Mouse (Mus musculus) CH12.LX (cell line): ENCODE results near the gene Stard5. TPM values are rescaled to one million over a fixed set of nuclear protein-coding genes. Genes with fewer than 3 reads are reported as not detected.

Experiments used
- DNase-seq: peaks from one replicate; pipeline ENCODE4 v3.0.0-alpha.2; 2013; ENCODE audit errors: extremely low read depth
- H3K27ac ChIP-seq: 2 replicates; pipeline ENCODE4 v1.5.1; 2012; ENCODE audit warnings: low read depth, mild to moderate bottlenecking, control low read depth, moderate library complexity; ENCODE audit not compliant: insufficient read depth
- H3K27me3 ChIP-seq: replicated peaks from 2 replicates; pipeline ENCODE3; 2012; ENCODE audit warnings: inconsistent platforms
- H3K36me3 ChIP-seq, 2 experiments: replicated peaks in 1 of 2; 2 replicates each; pipeline versions ENCODE3 to v1.6.1; 2012; ENCODE audit warnings: inconsistent platforms in 1 of 2, low read length in 1 of 2, mild to moderate bottlenecking in 1 of 2, mixed read lengths in 1 of 2, moderate library complexity in 1 of 2; ENCODE audit not compliant: control insufficient read depth in 1 of 2, insufficient read depth in 1 of 2
- H3K4me1 ChIP-seq, 2 experiments: 2 replicates each; pipeline ENCODE4 v1.6.1; 2012; ENCODE audit warnings: inconsistent platforms in 1 of 2, moderate library complexity in 1 of 2; ENCODE audit not compliant: insufficient read depth in 2 of 2, control insufficient read depth in 1 of 2
- H3K4me2 ChIP-seq: 2 replicates; pipeline ENCODE4 v1.6.1; 2012; ENCODE audit warnings: low read depth, mild to moderate bottlenecking, control low read depth; ENCODE audit not compliant: poor library complexity, insufficient read depth, severe bottlenecking
- H3K4me3 ChIP-seq, 3 experiments: fragments of 150-350 bp in 1 of 3; sonication (generic) in 1 of 3; replicated peaks in 1 of 3; 2 replicates each; pipeline versions ENCODE3 to v1.5.1; 2011 to 2012; ENCODE audit warnings: low read depth in 2 of 3, low read length in 2 of 3, mild to moderate bottlenecking in 2 of 3, moderate library complexity in 2 of 3, control low read depth in 1 of 3, improper control_type of control experiment in 1 of 3, inconsistent platforms in 1 of 3, mixed read lengths in 1 of 3; ENCODE audit not compliant: poor library complexity in 1 of 3
- H3K79me2 ChIP-seq: replicated peaks from 2 replicates; pipeline ENCODE4 v1.6.1; 2012; ENCODE audit warnings: mild to moderate bottlenecking, moderate library complexity; ENCODE audit not compliant: control insufficient read depth, poor library complexity, insufficient read depth, severe bottlenecking; ENCODE audit errors: extremely low read depth
- H3K9ac ChIP-seq: 2 replicates; pipeline ENCODE4 v1.6.1; 2012; ENCODE audit warnings: low read depth, mild to moderate bottlenecking, control low read depth, moderate library complexity; ENCODE audit not compliant: insufficient read depth
- H3K9me3 ChIP-seq: replicated peaks from 2 replicates; pipeline ENCODE3; 2012; ENCODE audit warnings: low read length, inconsistent platforms, mixed read lengths
- CHD1 ChIP-seq: IDR thresholded peaks from 2 replicates; pipeline ENCODE4 v1.6.1; 2012; ENCODE audit warnings: low read depth, low read length, improper control_type of control experiment, inconsistent platforms
- CHD2 ChIP-seq: IDR thresholded peaks from 2 replicates; pipeline ENCODE4 v1.6.1; 2011; ENCODE audit warnings: low read length, improper control_type of control experiment
- EP300 ChIP-seq: IDR thresholded peaks from 2 replicates; pipeline ENCODE4 v1.6.1; 2011; ENCODE audit warnings: low read length, improper control_type of control experiment
- HCFC1 ChIP-seq: IDR thresholded peaks from 2 replicates; pipeline ENCODE4 v1.6.1; 2012; ENCODE audit warnings: low read depth, mild to moderate bottlenecking, inconsistent platforms, low read length, improper control_type of control experiment
- IRF4 ChIP-seq: IDR thresholded peaks from 2 replicates; pipeline ENCODE4 v1.6.1; 2014; ENCODE audit warnings: low read depth, mild to moderate bottlenecking, inconsistent platforms, low read length, improper control_type of control experiment
- JUN ChIP-seq: IDR thresholded peaks from 2 replicates; pipeline ENCODE4 v1.6.1; 2011; ENCODE audit warnings: low read depth, mild to moderate bottlenecking, low read length, improper control_type of control experiment, moderate library complexity; ENCODE audit not compliant: insufficient read depth
- JUND ChIP-seq: conservative IDR thresholded peaks from 2 replicates; pipeline ENCODE4 v1.6.1; 2011; ENCODE audit warnings: low read depth, low read length, improper control_type of control experiment
- KAT2A ChIP-seq: IDR thresholded peaks from 2 replicates; pipeline ENCODE4 v1.6.1; 2012; ENCODE audit warnings: low read length, improper control_type of control experiment, inconsistent platforms; ENCODE audit not compliant: insufficient replicate concordance
- MAX ChIP-seq: IDR thresholded peaks from 2 replicates; pipeline ENCODE4 v1.6.1; 2011; ENCODE audit warnings: low read length, improper control_type of control experiment
- MAZ ChIP-seq: IDR thresholded peaks from 2 replicates; pipeline ENCODE4 v1.6.1; 2012; ENCODE audit warnings: low read depth, mild to moderate bottlenecking, inconsistent platforms, low read length, improper control_type of control experiment, moderate library complexity
- MEF2A ChIP-seq: IDR thresholded peaks from 2 replicates; pipeline ENCODE4 v1.6.1; 2014; ENCODE audit warnings: low read depth, mild to moderate bottlenecking, inconsistent platforms, low read length, improper control_type of control experiment, borderline replicate concordance
- MXI1 ChIP-seq: IDR thresholded peaks from 2 replicates; pipeline ENCODE4 v1.6.1; 2011; ENCODE audit warnings: mild to moderate bottlenecking, low read depth, low read length, improper control_type of control experiment
- POLR2AphosphoS2 ChIP-seq: IDR thresholded peaks from 2 replicates; pipeline ENCODE4 v1.6.1; 2011; ENCODE audit warnings: low read depth, low read length, improper control_type of control experiment
- RAD21 ChIP-seq: IDR thresholded peaks from 2 replicates; pipeline ENCODE4 v1.6.1; 2011; ENCODE audit warnings: low read depth, mild to moderate bottlenecking, low read length, improper control_type of control experiment, moderate library complexity
- RCOR1 ChIP-seq: conservative IDR thresholded peaks from 2 replicates; pipeline ENCODE4 v1.6.1; 2012; ENCODE audit warnings: low read depth, mild to moderate bottlenecking, inconsistent platforms, low read length, improper control_type of control experiment
- SIN3A ChIP-seq: IDR thresholded peaks from 2 replicates; pipeline ENCODE4 v1.6.1; 2012; ENCODE audit warnings: low read length, improper control_type of control experiment, inconsistent platforms
- TCF12 ChIP-seq: IDR thresholded peaks from 2 replicates; pipeline ENCODE4 v1.6.1; 2014; ENCODE audit warnings: low read depth, mild to moderate bottlenecking, inconsistent platforms, low read length, improper control_type of control experiment
- USF1 ChIP-seq: IDR thresholded peaks from 2 replicates; pipeline ENCODE4 v1.6.1; 2014; ENCODE audit warnings: low read depth, mild to moderate bottlenecking, inconsistent platforms, low read length, improper control_type of control experiment
- ZC3H11A ChIP-seq: IDR thresholded peaks from 2 replicates; pipeline ENCODE4 v1.6.1; 2012; ENCODE audit warnings: low read depth, mild to moderate bottlenecking, inconsistent platforms, low read length, improper control_type of control experiment
- ZKSCAN1 ChIP-seq: IDR thresholded peaks from 2 replicates; pipeline ENCODE4 v1.6.1; 2012; ENCODE audit warnings: low read depth, inconsistent platforms, low read length, improper control_type of control experiment, borderline replicate concordance
- ZNF384 ChIP-seq: IDR thresholded peaks from 2 replicates; pipeline ENCODE4 v1.6.1; 2012; ENCODE audit warnings: low read depth, low read length, improper control_type of control experiment, inconsistent platforms
- dilution Hi-C: fragments of 300-500 bp; cut with MboI; formaldehyde crosslinking; loops from 2 replicates; pipeline ENCODE4 v1.14.3; 2020; ENCODE audit warnings: low sequenced_read_pairs; ENCODE audit not compliant: extremely low pct_unique_long_range_greater_than_20kb, extremely low pct_ligation_motif_present
- in situ Hi-C: fragments of 300-500 bp; cut with MboI; formaldehyde crosslinking; loops from 3 replicates; pipeline ENCODE4 v1.14.3; 2019; ENCODE audit warnings: low sequenced_read_pairs, low pct_ligation_motif_present, low pct_unique_long_range_greater_than_20kb, mixed read lengths
- polyA plus RNA-seq: library from polyadenylated mRNA; unstranded; fragments of >175 nt; gene quantifications from 2 replicates; pipeline ENCODE4 v1.2.1, GENCODE M21; 2012; ENCODE audit warnings: low read depth; ENCODE audit not compliant: insufficient read length
- total RNA-seq, 2 experiments: library from RNA; depleted of rRNA; stranded (reverse); fragments of 300-350 nt in 1 of 2; fragments of >200 nt in 1 of 2; gene quantifications; 2 replicates each; pipeline ENCODE4 v1.2.3; 2012 to 2014

The Stard5 gene
- total and polyA plus RNA-seq, 3 experiments, result 31.7 to 44.9 (median 33.1) TPM

GRCm38 (mm10) chr7:83632682-83633120, 942 bp downstream of the Stard5 start:
- TF ChIP-seq ZNF384 (no peak), MAZ (0 out of 2 replicates have a peak, but pooled peaks have one; percentile 30)
- Histone ChIP-seq H3K9me3 (no peaks in the 10 kb centered on the region), H3K4me1 (peaks cover 11 to 69% of the 10 kb centered on the region in 2 experiments), H3K9ac (peak overlapping the region; percentile 77), H3K36me3 (peaks cover 30 to 44% of the 10 kb centered on the region in 2 experiments), H3K27me3 (no peaks in the 10 kb centered on the region), H3K4me2 (peak overlapping the region; percentile 96), H3K79me2 (peaks cover 30% of the 10 kb centered on the region), H3K4me3 (peak overlapping the region; percentile 82 to 94 (median 85)), H3K27ac (peak overlapping the region; percentile 78)
- DNase-seq, result no peak
- in situ Hi-C loops, result no loop called here
- dilution Hi-C loops, result no loop called here

DNA sequence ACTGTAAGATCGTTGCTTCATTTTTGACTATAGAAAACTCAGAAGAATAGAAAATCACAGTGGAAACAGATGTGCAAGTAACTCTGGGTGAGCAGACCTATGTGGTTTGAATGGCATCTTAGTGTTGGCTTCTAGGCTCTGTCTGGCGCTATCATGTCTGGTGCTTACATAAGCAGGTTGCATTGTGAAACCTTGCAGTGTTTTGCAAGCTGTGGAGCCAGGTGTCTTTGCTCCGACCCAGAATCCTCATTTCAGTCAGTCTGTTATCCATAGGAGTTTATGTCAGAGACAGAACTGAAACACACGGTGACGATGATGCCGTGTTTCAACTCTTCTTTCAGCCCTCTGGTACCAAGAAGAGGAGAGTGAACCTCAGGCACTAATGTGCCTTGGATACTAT, 2.1 kb downstream of the Stard5 start:
- in situ Hi-C loops, result no loop called here
- peak; percentile 78 for TF ChIP-seq SIN3A
- TF ChIP-seq ZKSCAN1, result no peak
- TF ChIP-seq MAX, result 0 out of 2 replicates have a peak, but pooled peaks have one; percentile 34
- TF ChIP-seq MXI1, result peak; percentile 53; the same call in 1 of the 2 replicates
- no peak for TF ChIP-seq MAZ
- TF ChIP-seq MEF2A, result no peak; the same call in 1 of the 2 replicates
- no peak for TF ChIP-seq ZC3H11A
- no peak for TF ChIP-seq KAT2A
- no peak for TF ChIP-seq CHD1
- peak; percentile 58; the same call in 1 of the 2 replicates for TF ChIP-seq POLR2AphosphoS2
- peak; percentile 59; the same call in 1 of the 2 replicates for TF ChIP-seq IRF4
- TF ChIP-seq JUN, result peak; percentile 37; the same call in 1 of the 2 replicates
- TF ChIP-seq CHD2, result no peak
- TF ChIP-seq TCF12, result peak; percentile 78
- no peak; the same call in 1 of the 2 replicates for TF ChIP-seq RAD21
- TF ChIP-seq USF1, result no peak
- no peak for TF ChIP-seq RCOR1
- no peak for TF ChIP-seq HCFC1
- TF ChIP-seq JUND, result no peak
- TF ChIP-seq EP300, result peak; percentile 66; the same call in 1 of the 2 replicates
- TF ChIP-seq, all 38 proteins: peak for 8

More for the DNA sequence above, 2.1 kb downstream of the Stard5 start:
- H3K9me3 ChIP-seq, result no peaks in the 10 kb centered on the region
- peak overlapping the region; percentile 77; the same call in 1 of the 2 replicates for H3K9ac ChIP-seq
- H3K27ac ChIP-seq, result no peak overlapping the region
- peak overlapping the region; percentile 96 for H3K4me2 ChIP-seq
- peak overlapping the region; percentile 82 to 94 (median 85) for H3K4me3 ChIP-seq
- no peaks in the 10 kb centered on the region for H3K27me3 ChIP-seq
- H3K4me1 ChIP-seq, result peaks cover 20 to 72% of the 10 kb centered on the region in 2 experiments
- no peak for DNase-seq
- dilution Hi-C loops, result no loop called here
- H3K36me3 ChIP-seq, result peaks cover 37 to 50% of the 10 kb centered on the region in 2 experiments
- peaks cover 30% of the 10 kb centered on the region for H3K79me2 ChIP-seq
